Mouse (Mus musculus) embryonic fibroblast, embryonic 13.5 days (primary cell): Measurements from ENCODE around the gene Usp6nl.

Source experiments
- CTCF ChIP-seq: IDR thresholded peaks from 2 replicates; pipeline ENCODE4 v1.5.1; 2011; ENCODE audit warnings: mild to moderate bottlenecking, control low read depth, low read length, moderate library complexity, borderline replicate concordance; ENCODE audit not compliant: insufficient read depth
- POLR2A ChIP-seq: IDR thresholded peaks from 2 replicates; pipeline ENCODE4 v1.6.1; 2011; ENCODE audit warnings: low read depth, mild to moderate bottlenecking, control low read depth, low read length, moderate library complexity

- TF ChIP-seq POLR2A (no peak), CTCF (no peak)
These were observed 122.3 kb downstream of the Usp6nl start for GRCm38 (mm10) chr2:6444723-6445169.
